ENCODE assay signal across 21 mouse cellular contexts in genomic region chr14:99174138-99174745, GRCm38 (mm10).
DNase-seq lines count a peak whose midpoint lies in the region; ATAC-seq and TF ChIP-seq lines count a peak whose summit lies in the region.
"Had no signal": no experiment of that assay in that cellular context is flagged by ENCODE, and none has a peak within 500 bp of the region (broad histone marks: within the 10 kb centered on the region; RNA-seq: fewer than 3 reads in every experiment).

No protein-coding gene starts in this region.

- no peak for TF ChIP-seq CTCF in lung, embryonic 14.5 days (IDR thresholded peaks at IDR 0.05; ENCODE audit: low read depth)

- H3K9ac ChIP-seq in lung, embryonic 14.5 days = no peak overlapping the region
- H3K9ac ChIP-seq in intestine, embryonic 16.5 days (ENCODE audit: low read depth, low read length) = no peak overlapping the region
- H3K9ac ChIP-seq: embryonic facial prominence, embryonic 13.5 days; forebrain, embryonic 13.5 days; kidney, embryonic 15.5 days; limb, embryonic 15.5 days; liver, embryonic 15.5 days; midbrain, embryonic 12.5 days had no signal

- peak; percentile 73 for ATAC-seq in lung, embryonic 14.5 days (ENCODE audit: insufficient read depth)
- peak; percentile 49 for ATAC-seq in intestine, embryonic 16.5 days
- ATAC-seq in cerebellum, adult (ENCODE audit: insufficient number of reproducible peaks, low FRiP score, low TSS enrichment) = no peak
- ATAC-seq: forebrain, embryonic 13.5 days; hindbrain, embryonic 16.5 days had no signal

- H3K27ac ChIP-seq in lung, embryonic 14.5 days (ENCODE audit: low read depth) = 0 out of 2 replicates have a peak overlapping the region, but pooled peaks have one; percentile 12
- peak overlapping the region; percentile 12; the same call in 1 of the 2 replicates for H3K27ac ChIP-seq in intestine, embryonic 16.5 days (ENCODE audit: low read length)
- H3K27ac ChIP-seq: embryonic facial prominence, embryonic 13.5 days; forebrain, embryonic 13.5 days; gastrocnemius, adult 2 months; kidney, embryonic 15.5 days; limb, embryonic 15.5 days; liver, embryonic 15.5 days; midbrain, embryonic 12.5 days had no signal

- no peak overlapping the region for H3K4me2 ChIP-seq in lung, embryonic 14.5 days
- no peak overlapping the region for H3K4me2 ChIP-seq in intestine, embryonic 16.5 days (ENCODE audit: low read depth, low read length)
- H3K4me2 ChIP-seq: embryonic facial prominence, embryonic 13.5 days; forebrain, embryonic 13.5 days; heart, embryonic 11.5 days; kidney, embryonic 15.5 days; limb, embryonic 15.5 days; liver, embryonic 15.5 days; midbrain, embryonic 12.5 days had no signal

- whole genome bisulfite sequencing in lung, embryonic 14.5 days = 42% methylated on average over 4 of the region's 4 CpGs
- WGBS in intestine, embryonic 16.5 days = 66% methylated on average over 4 of the region's 4 CpGs

- no peak overlapping the region for H3K4me3 ChIP-seq in lung, embryonic 14.5 days (ENCODE audit: low read depth, low read length)
- H3K4me3 ChIP-seq in intestine, embryonic 16.5 days (ENCODE audit: low read length) = no peak overlapping the region
- H3K4me3 ChIP-seq: embryonic facial prominence, embryonic 13.5 days; forebrain, embryonic 13.5 days; gastrocnemius, adult 2 months; kidney, embryonic 15.5 days; limb, embryonic 15.5 days; liver, embryonic 15.5 days; midbrain, embryonic 12.5 days had no signal

- DNase-seq in lung, embryonic 14.5 days = peak; percentile 54
- DNase-seq in lung, postnatal 4 days = no peak
- peak; percentile 27 for DNase-seq in lung, postnatal 25 days (ENCODE audit: low spot score)
- DNase-seq in left cerebral cortex, adult 11 months (ENCODE audit: low spot score) = no peak
- no peak for DNase-seq in liver
- DNase-seq: adrenal gland, adult 2 months; cerebellum, adult 18-20 months; gastrocnemius, adult 2 months; kidney, adult 11 months; layer of hippocampus, adult 9-11 months; thymus, postnatal 25 days had no signal

- no peaks in the 10 kb centered on the region for H3K36me3 ChIP-seq in lung, embryonic 14.5 days (ENCODE audit: insufficient read depth)
- no peaks in the 10 kb centered on the region for H3K36me3 ChIP-seq in intestine, embryonic 16.5 days (ENCODE audit: control insufficient read depth, insufficient read depth, low read length)
- H3K36me3 ChIP-seq: kidney, embryonic 15.5 days; limb, embryonic 15.5 days; liver, embryonic 15.5 days had no signal

- H3K4me1 ChIP-seq in lung, embryonic 14.5 days (ENCODE audit: insufficient read depth) = no peaks in the 10 kb centered on the region
- peaks cover 7% of the 10 kb centered on the region; the same call in 1 of the 2 replicates for H3K4me1 ChIP-seq in intestine, embryonic 16.5 days (ENCODE audit: control insufficient read depth, insufficient read depth, low read length)
- H3K4me1 ChIP-seq: embryonic facial prominence, embryonic 13.5 days; forebrain, embryonic 13.5 days; kidney, embryonic 15.5 days; limb, embryonic 15.5 days; liver, embryonic 15.5 days; midbrain, embryonic 12.5 days had no signal

- H3K9me3 ChIP-seq in lung, embryonic 14.5 days (ENCODE audit: low read depth, low read length) = no peaks in the 10 kb centered on the region
- H3K9me3 ChIP-seq in intestine, embryonic 16.5 days (ENCODE audit: control insufficient read depth, low read length) = no peaks in the 10 kb centered on the region
- H3K9me3 ChIP-seq: embryonic facial prominence, embryonic 13.5 days; forebrain, embryonic 13.5 days; kidney, embryonic 15.5 days; limb, embryonic 15.5 days; liver, embryonic 15.5 days; midbrain, embryonic 12.5 days had no signal

- no peaks in the 10 kb centered on the region for H3K27me3 ChIP-seq in lung, embryonic 14.5 days (ENCODE audit: insufficient read depth, low read length)
- H3K27me3 ChIP-seq in intestine, embryonic 16.5 days (replicated peaks; ENCODE audit: control insufficient read depth, insufficient read depth, low read length) = no peaks in the 10 kb centered on the region
- H3K27me3 ChIP-seq: embryonic facial prominence, embryonic 13.5 days; forebrain, embryonic 13.5 days; kidney, embryonic 15.5 days; limb, embryonic 15.5 days; liver, embryonic 15.5 days; midbrain, embryonic 12.5 days had no signal

Comparison
In these comparisons a context has a peak if more than half of its experiments do, and no peak if none do; other contexts are left out.
1. DNase-seq: peak in lung, embryonic 14.5 days (single experiment) and lung, postnatal 25 days (single experiment); none in lung, postnatal 4 days (0 of 2), left cerebral cortex, adult 11 months (single experiment) and liver (single experiment).